In genomic region chr9:32998323-32998722, GRCm38 (mm10) we compare ENCODE assay signal across 17 mouse cellular contexts.
DNase-seq lines count a peak whose midpoint lies in the region; TF ChIP-seq lines count a peak whose summit lies in the region.
"Had no signal": no experiment of that assay in that cellular context is flagged by ENCODE, and none has a peak within 500 bp of the region (broad histone marks: within the 10 kb centered on the region; RNA-seq: fewer than 3 reads in every experiment).

No protein-coding gene starts in this region.

- H3K9me3 ChIP-seq in CH12.LX (replicated peaks; ENCODE audit: low read length) (peaks cover 3% of the 10 kb centered on the region), ES-E14 (ENCODE audit: control insufficient read depth, insufficient read depth, low read depth, low read length) (no peaks in the 10 kb centered on the region)
- H3K9me3 ChIP-seq: G1E had no signal

- no peaks in the 10 kb centered on the region for H3K79me2 ChIP-seq in CH12.LX (replicated peaks; ENCODE audit: control insufficient read depth, extremely low read depth, insufficient read depth, poor library complexity, severe bottlenecking)

- no peaks in the 10 kb centered on the region for H3K4me1 ChIP-seq in CH12.LX (ENCODE audit: control insufficient read depth in 1 of 2, insufficient read depth in 2 of 2)
- no peaks in the 10 kb centered on the region for H3K4me1 ChIP-seq in ES-E14 (ENCODE audit: control insufficient read depth in 2 of 2, insufficient read depth in 2 of 2, low read length in 2 of 2, poor library complexity in 1 of 2)

- no peak overlapping the region for H3K4me2 ChIP-seq in CH12.LX (ENCODE audit: insufficient read depth, low read depth, poor library complexity, severe bottlenecking)

- H3K4me3 ChIP-seq in CH12.LX (replicated peaks in 1 of 3; ENCODE audit: low read depth in 2 of 3, low read length in 2 of 3, poor library complexity in 1 of 3) (no peak overlapping the region), ES-E14 (ENCODE audit: insufficient read depth in 1 of 2, low read depth in 1 of 2, low read length in 2 of 2, poor library complexity in 1 of 2, severe bottlenecking in 1 of 2) (no peak overlapping the region)

- TF ChIP-seq RAD21 in CH12.LX (IDR thresholded peaks at IDR 0.05; ENCODE audit: low read depth, low read length), result no peak

- H3K9ac ChIP-seq in CH12.LX (ENCODE audit: insufficient read depth, low read depth) (no peak overlapping the region), ES-E14 (ENCODE audit: insufficient read depth, low read depth, low read length, poor library complexity, severe bottlenecking) (no peak overlapping the region)

- DNase-seq in CH12.LX (ENCODE audit: extremely low read depth) (no peak), ES-E14 (ENCODE audit: low read depth, low spot score) (no peak)
- DNase-seq in layer of hippocampus, postnatal 36 days, result no peak
- DNase-seq in adrenal gland, postnatal 10 days, result no peak
- DNase-seq: adrenal gland, adult 2 months; adrenal gland, adult 8-10 months; adrenal gland, postnatal 14 days; adrenal gland, postnatal 25 days; adrenal gland, postnatal 36 days; B cell, adult 2 months; cerebellum, adult 11 months; cerebellum, adult 11-12 months; cerebellum, adult 18-20 months; cerebellum, adult 2 months; cerebellum, adult 8-10 months; cerebellum, adult 9-10 months had no signal

- in situ Hi-C loops in CH12.LX (cut with MboI; ENCODE audit: low pct_ligation_motif_present, low pct_unique_long_range_greater_than_20kb, low sequenced_read_pairs) (no loop called here), ES-E14 (cut with MboI; ENCODE audit: low sequenced_read_pairs in 2 of 2, unreplicated experiment in 2 of 2) (no loop called here)

- no peak for TF ChIP-seq EP300 in CH12.LX (IDR thresholded peaks at IDR 0.05; ENCODE audit: low read length)

- dilution Hi-C loops in CH12.LX (cut with MboI; ENCODE audit: extremely low pct_ligation_motif_present, extremely low pct_unique_long_range_greater_than_20kb, low sequenced_read_pairs), result no loop called here

- H3K36me3 ChIP-seq in CH12.LX (replicated peaks in 1 of 2; ENCODE audit: control insufficient read depth in 1 of 2, insufficient read depth in 1 of 2, low read length in 1 of 2) (no peaks in the 10 kb centered on the region), ES-E14 (ENCODE audit: control insufficient read depth, insufficient read depth, low read length, poor library complexity, severe bottlenecking) (no peaks in the 10 kb centered on the region)
- H3K36me3 ChIP-seq: G1E had no signal

- H3K27ac ChIP-seq in CH12.LX (ENCODE audit: insufficient read depth, low read depth) (no peak overlapping the region), ES-E14 (ENCODE audit: insufficient read depth, low read depth, low read length, poor library complexity, severe bottlenecking) (no peak overlapping the region)

- H3K27me3 ChIP-seq in CH12.LX (replicated peaks), result no peaks in the 10 kb centered on the region

- no peak for TF ChIP-seq CTCF in CH12.LX (conservative IDR thresholded peaks at IDR 0.05 in 1 of 2, IDR thresholded peaks at IDR 0.05 in 1 of 2; ENCODE audit: low read depth in 2 of 2, low read length in 2 of 2)

- no peak for TF ChIP-seq POLR2A in CH12.LX (IDR thresholded peaks at IDR 0.05; ENCODE audit: low read depth, low read length)

TF ChIP-seq in CH12.LX, 34 proteins besides CTCF, POLR2A, EP300 and RAD21:
- peak; percentile 91 for TF ChIP-seq MAFK (IDR thresholded peaks at IDR 0.05; ENCODE audit: insufficient replicate concordance, low read length)
- TF ChIP-seq E2F4 (IDR thresholded peaks at IDR 0.05; ENCODE audit: insufficient replicate concordance, low read depth, low read length), result no peak

TF ChIP-seq in ES-E14, 5 proteins besides CTCF, POLR2A, EP300 and RAD21:
- peak; percentile 88 for TF ChIP-seq MAFK (IDR thresholded peaks at IDR 0.05; ENCODE audit: insufficient read depth, low read depth, low read length)
- no peak for TF ChIP-seq HCFC1 (IDR thresholded peaks at IDR 0.05; ENCODE audit: borderline replicate concordance, insufficient read depth, low read length)
